Mouse (Mus musculus) gastrocnemius, postnatal 25 days (tissue): Measurements from ENCODE around the gene Shank2. TPM values are rescaled to one million over a fixed set of nuclear protein-coding genes. Genes with fewer than 3 reads are reported as not detected.
A peak's percentile ranks its signal among the peaks of the same experiment; 100 is the strongest.

Source experiments
- DNase-seq: peaks from one replicate; pipeline ENCODE4 v3.0.0; 2022
- total RNA-seq, 2 experiments: library from RNA; stranded (reverse); gene quantifications; 1 replicate in 1 of 2; 2 replicates in 1 of 2; pipeline ENCODE4 v1.2.3; 2021

Shank2 gene
- total RNA-seq, 2 experiments from 2014 or later = 0.05 to 0.08 TPM

DNA sequence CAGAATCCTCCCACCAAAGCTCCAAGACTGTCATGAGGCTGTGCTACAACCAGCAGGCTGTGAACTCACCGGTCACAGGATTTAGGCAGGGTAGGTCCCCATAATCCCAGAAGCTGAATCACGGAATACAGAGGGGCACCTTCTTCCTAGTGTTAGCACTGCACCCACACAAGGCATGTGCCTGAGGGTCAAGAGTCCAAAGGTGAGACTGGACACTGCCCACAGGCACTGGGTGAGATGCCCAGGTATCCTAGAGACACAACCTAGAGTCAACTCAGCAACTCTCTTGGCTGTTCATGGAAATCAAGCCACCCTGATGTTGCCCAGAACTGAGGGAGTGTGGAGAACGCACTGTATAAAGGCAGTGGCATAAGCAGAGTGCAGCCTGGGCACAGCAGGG, 424.9 kb downstream of the Shank2 start:
- no peak for DNase-seq

DNA sequence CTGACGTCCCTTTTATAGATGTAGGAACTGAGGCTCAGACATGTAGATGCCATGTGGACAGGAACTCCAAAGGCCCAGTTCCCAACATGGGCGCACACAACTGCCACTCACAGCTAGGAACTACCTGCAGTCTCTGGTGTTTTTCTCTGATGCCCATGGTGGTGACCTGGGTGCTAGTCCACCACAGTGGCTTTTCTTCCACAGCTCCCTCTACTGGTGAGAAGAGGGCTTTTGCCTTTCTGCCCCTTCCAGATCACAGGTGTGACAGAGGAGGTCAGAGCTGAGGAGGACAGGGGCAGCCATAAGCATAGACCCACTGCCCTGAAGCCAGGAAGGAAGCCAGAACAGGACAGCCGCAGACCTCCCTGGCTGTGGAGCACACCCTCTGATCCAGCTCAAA, 425.7 kb downstream of the Shank2 start:
- no peak for DNase-seq

DNA sequence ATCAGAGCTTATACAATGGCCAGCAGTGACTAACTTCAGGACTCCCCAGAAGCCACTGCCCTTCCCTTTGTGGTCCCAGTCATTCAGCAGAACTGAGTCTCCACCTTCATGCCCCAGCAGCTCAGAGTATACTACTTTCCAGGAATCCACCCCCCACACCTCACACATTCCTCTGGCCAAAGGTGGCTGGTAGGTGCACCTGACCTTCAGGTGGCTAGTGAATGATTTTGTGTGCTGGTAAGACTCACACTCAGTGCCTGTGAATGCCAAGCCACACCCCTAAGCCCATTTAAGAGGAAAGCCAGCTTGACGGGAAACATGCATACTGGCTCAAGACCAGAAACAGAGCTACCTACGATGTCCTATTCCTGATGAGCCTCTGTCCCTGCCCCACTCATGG, 431.2 kb downstream of the Shank2 start:
- DNase-seq = no peak

DNA sequence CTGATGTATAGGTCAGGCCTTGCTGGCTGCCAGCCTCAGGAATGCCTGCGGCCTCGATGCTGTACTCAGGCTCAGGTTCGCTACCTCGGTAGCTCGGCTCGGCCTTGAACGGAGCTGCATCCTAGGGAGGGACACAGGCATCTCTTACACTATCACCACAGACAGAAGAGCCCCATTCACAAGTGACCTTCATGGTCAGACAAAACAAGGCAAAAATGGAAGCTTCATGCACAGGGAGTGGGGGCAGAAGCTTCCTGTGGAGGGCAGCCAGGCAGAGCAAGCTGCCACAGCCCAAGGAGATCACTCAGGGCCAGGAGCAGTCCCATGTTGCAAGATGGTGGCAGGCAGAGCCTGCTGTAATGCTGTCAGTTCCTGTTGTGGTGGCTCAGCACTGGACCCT, 437.1 kb downstream of the Shank2 start:
- no peak for DNase-seq

DNA sequence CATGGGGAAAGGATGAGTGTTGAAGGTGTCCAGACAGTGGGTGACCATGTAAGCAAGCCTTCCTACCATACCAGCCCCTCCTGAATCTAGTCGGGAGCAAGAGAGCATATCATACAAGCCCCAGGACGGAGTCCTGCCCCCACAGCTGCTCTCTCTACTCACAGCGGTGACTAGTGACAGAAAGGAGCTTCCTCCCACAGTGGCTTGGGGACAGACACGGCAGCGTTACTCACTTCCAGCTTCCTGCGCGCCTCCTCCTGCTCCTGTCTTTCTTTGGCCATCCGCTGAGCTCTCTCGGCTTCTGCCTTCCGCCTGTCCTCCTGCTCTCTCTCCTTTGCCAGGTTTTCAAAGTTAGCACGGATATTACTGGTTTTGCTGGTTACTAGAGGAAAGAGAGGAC, 439.7 kb downstream of the Shank2 start:
- DNase-seq = no peak

DNA sequence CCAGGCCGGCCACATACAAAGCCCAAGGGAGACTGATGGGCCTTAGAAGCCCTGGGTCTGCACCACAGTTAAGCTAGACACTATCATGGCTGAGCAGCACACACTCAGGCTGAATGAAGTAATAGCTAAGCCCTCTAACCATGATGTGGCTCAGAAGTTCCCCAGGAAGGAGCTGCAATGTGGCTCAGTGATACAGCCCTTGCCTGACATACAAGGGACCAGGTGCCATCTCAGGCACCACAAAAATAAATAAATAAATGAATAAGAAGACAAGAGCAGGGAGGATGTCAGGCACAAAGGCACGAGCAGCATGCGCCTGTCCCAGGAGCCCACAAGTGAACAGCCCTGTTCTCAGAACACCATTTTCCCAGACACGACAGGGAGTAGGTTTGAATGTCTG, 440.2 kb downstream of the Shank2 start:
- DNase-seq = no peak

DNA sequence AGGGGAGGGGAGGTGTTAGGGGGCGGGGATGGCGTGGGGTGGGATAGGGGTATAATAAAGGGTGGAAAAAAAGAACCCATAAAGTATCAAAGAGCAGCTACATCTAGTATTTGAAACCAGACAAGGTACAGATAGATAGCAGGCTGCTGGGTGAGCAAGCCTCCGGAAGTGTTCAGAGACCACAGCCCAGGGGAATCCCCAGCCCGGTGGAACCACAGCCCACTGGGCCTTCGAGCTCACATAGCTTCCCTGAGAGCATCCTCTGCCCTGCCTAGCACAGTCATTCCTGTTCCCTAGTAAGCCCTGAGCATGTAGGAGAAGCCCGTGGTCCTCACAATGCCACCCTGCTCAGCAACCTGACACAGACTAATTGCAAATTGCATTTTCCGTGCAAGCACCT, 443.1 kb downstream of the Shank2 start:
- no peak for DNase-seq

DNA sequence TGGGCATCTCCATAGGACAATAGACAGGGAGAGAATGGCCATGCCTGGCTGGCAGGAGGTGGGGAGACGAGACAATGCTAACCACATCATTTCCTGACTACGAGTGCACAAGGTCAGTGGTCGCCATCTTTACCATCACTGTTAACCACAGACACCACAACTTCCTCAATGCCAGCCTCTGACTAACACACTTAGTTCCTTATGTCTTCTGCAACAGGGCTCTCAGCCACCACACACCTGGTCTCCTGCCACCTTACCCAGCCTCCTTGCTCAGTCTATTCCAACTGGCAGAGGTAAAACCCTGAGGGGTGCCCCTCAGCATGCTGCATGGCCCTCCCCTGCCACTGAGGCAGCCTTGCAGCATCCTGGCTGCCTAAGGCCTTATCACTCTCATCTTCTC, 445.4 kb downstream of the Shank2 start:
- DNase-seq = no peak

DNA sequence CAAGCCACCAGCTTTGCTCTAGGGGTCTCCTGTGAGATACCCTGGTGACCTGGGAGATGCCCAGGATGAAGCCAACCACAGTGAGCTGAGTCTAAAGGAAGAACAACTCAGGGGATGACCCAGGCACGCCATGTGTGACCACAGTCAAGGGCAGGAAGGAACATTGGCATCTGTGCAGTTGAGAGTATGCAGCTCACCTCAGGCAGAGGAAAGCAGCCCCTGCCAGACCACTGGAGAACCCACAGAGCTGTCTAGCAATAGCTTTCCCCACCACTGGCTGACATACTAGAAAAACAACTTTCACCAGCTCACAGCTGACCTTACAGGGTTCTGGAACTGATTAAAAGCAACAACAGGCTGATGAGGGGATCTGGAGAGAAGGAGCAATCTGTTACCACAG, 446.5 kb downstream of the Shank2 start:
- DNase-seq = no peak

DNA sequence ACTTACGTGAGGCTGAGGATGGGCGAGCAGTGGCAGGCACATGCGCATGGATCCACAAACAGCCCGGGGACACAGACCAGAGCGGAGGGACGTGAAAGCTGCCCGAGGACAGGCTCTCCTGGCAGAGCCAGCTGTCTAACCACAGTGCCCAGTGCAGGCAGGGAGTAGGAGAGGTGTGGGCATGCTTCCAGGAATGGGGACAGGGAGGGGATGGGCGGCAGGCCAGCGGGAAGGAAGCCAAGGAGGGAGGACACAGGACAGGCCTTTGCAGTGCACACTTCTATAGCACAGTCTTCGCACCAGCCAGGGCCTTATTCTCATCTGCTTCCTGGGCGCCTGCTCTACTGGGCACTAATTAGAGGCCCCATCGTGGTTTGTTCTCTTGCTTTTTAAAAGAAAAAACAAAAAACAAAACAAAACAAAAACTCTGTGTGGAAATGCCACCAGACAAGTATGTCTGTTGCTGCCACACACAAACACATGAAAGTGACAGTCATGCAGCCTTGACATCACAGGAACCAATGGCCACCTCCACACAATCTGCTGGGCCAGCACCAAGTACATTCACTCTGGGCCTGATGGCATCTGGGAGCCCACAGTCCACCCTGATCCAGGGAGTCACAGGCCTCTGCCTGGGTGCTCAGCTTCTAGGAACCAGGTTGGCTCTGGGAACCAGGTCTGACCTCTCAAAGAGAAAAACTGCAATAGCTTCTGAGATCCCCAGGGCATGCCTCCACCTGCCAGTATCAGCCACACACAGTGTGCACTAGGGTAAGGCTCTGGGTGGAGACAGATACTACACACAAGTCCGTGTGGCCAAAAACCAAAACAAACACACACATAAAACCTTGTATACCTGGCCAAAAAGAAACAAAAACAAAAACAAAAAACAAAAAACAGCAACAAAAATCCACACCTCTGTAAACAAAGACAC, 448.2 kb downstream of the Shank2 start:
- DNase-seq = peak; percentile 67

DNA sequence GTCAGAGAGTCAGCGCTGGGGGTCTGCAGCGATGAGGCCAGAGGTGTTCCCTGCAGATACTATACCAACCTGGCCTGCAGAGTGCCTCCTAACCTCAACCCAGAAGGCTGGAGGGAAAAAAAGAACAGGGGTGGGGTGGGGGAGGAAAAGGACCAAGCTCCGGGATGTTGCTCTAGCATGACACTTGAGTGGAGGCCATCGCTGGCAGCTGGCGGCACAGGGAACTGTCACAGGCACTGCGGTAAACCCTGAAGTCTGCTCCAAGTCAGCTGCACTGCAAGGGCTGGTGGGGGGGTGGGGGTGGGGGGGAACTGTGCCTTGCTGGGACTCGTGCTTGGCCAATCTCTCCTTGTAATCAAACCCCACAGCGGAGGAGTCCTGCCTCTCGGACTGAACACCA, 448.9 kb downstream of the Shank2 start:
- DNase-seq = peak; percentile 32

DNA sequence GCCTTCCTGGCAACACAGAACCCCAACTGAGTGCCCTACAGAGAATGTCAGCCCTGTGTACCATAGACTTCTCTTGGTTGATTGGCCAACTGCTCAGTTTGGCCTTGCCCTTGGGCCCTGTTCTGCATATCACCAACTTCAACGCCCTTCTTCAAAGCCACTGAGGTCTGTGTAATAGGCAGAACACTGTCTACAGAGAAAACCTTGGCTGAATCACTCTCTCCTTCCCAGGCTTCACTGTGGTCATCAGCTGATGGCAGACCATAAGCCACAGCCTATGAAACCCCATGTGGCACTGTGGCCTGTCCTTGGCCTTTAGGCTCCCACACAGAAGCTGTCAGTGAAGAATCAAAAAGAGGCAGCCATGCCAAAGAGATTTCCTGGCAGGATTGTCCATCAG, 457.2 kb downstream of the Shank2 start:
- no peak for DNase-seq

DNA sequence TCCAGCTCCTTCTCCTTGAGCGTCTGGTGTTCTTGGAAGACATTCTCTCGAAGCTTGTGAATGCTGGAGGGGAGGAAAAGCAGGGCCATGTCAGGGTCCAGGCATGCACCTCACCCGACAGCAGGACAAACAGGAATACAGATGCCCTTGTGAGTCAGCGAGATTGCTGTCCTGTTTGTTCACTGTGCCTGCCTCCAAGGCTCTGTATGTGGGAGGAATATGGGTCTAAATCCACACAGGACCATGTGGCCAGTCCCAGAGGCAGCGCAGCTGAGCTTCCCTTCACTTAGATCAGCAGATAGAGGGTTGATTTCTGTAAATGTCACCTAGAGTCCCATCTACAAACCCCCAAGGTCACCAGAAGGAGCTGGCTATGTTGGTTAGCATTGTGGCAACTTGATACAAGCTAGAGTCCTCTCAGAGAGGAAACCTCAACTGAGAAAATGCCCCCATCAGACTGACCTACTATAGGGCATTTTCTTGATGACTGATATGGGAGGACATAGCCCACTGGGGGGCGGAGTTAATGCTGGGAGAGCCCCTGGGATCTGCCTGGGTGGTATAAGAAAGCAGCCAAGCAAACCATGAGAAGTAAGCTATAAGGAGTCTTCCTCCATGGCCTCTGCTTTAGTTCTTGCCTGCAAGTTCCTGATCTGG, 459.6 kb downstream of the Shank2 start:
- no peak for DNase-seq

DNA sequence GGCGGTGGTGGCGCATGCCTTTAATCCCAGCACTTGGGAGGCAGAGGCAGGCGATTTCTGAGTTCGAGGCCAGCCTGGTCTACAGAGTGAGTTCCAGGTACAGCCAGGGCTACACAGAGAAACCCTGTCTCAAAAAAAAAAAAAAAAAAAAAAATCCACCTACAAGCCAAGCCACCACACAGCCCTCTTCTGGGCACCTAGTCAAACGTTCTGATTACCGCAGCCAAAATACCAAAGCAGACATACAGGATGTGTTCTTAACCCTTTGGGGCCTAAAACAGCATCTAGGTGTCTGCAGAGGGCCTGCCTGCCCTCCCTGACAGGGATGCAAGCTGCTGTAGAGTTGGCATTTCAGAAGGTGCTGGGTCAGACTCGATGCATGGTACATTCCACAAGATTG, 460.8 kb downstream of the Shank2 start:
- no peak for DNase-seq

DNA sequence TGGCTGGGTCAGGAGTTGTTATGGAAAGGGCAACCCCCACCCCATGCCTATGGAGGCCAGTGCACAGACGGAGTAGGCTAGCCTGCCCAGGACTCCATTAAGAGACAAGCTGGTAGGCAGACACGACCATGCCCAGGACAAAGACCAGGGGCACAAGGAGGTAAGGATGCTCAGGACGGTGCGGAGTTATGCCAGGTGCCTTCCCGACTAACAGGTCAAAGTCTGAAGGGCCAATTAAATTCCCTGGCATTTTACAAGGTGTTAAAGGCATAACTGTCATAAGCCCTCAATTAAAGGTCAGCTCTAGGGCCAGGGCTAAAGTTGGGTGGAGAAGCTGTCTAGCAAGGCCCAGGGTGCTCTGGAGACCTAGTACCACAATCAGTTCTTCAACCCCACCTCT, 467.0 kb downstream of the Shank2 start:
- DNase-seq = no peak

DNA sequence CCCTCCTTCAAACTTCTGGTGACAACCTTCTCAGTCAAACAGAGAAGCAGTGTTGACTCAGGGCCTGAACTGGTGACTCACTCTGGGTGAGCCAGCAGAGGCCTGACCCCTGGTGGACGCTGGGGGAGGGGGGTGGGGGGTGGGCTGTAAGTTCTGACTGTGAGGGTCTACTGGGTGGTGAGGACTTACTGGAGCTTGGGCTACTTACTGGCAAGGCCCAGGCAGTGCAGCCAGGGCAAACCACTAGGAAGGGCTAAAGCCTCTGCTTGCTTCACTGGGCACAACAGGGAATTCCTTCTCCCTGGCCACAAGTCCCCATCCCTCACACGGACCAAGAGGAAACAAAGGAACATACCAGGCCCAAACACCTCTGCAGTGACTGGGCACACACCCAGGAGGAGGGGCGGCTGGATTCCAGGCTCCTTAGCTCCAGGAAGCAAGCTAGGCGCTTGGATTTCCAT, 467.5 kb downstream of the Shank2 start:
- DNase-seq = no peak

DNA sequence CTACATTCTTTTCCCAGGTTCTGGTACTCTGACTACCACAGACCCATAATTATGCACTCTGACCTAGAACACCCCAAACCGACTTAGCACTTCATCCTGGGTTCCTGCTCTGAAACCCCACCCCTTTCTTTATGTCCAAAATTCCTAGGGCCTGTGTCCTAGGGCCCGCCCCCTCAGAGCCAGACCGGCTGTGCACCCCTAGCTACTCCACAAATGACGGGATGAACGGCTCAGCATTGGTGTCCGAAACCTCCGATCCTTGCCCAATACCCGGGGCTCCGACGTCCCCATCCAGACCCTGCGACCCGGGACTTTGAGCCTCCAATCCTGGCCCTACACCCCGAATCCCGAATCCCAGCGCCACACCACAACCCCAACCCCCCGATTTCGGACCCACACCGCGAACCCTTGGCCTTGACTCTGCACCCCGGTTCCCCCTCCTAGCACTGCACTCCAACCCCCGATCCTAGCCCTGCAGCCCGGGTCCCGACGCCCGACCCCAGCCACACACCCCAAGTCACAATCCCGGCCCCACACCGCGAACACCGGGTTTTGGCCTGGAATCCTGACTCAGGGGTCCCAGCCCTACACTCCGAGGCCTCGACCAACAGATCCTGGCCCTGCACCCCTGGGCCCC, 468.3 kb downstream of the Shank2 start:
- DNase-seq = no peak

DNA sequence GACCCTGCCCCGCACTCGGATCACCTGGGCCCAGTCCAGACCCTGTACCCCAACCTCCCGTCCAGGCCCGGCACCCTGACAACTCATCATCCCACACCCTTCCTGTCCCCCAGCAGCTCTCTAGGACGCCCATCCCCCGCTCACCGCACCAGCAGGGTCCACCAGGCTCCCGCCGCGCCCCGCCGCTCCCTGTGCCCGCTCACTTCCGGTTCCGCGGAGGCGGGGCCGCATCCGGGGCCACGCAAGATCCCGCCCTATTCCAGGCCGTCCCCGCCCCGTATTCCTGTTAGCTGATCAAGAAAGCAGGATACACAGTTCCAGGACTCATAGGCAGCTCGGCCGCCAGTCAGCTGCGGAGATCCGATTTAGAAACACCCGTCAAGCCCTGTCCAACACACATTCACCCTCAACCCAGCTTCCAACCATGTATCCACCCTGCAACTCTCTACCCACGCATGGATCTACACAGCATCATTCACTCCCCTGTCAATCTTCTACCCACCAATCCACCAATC, 468.9 kb downstream of the Shank2 start, which contains the start of gene Cttn:
Gene Cttn, minus strand, starts transcription at position 465 of the 515 bp plus-strand sequence.
- peak; percentile 87 for DNase-seq

DNA sequence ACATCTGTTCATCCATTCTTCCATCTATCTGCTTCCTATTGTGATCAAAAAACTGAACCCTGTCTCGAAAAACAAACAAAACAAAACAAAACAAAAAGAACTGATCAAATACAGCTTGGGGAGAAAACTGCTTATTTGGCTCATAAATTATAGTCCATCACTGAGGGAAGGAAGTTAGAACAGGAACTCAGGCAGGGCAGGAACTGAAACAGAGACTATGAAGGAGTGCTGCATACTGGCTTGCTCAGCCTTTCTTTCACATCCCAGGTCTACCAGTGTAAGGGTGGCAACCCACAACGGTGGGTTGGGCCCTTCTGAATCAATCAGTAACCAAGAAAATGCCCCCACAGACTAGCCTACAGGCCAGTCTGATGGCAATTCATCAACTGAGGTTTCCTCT, 469.4 kb downstream of the Shank2 start:
- no peak for DNase-seq

DNA sequence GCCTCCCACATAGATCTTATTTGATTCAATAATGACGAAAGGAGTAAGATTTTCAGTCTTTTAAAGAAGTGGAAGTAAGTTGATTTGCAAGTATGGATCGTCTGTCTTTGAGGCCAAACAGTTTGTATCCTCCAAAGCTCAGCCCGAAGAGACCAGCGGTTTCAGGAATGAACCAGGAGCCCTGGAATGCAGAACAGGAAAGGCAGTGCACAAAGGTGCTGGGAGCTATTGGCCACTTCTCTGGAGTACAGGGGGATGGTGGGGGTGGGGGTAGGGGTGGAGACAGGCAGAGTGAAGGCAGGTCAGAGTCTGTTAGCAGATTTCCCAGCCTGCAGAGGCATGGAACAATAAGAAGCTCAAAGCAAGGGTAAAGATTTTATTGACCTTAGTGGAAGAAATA, 471.8 kb downstream of the Shank2 start:
- no peak for DNase-seq
